Mouse (Mus musculus) erythroblast, embryonic 14.5 days (primary cell): ENCODE measurements at regions not wholly inside any gene's neighbourhood (a gene's known extent, or its start where the extent isn't known, plus 50 kb on each side); places are given as distances from the start of the nearest gene placed in this dataset.

Source experiments
- H3K27me3 ChIP-seq: 2 replicates; pipeline ENCODE4 v1.6.1; 2012; ENCODE audit warnings: inconsistent platforms; ENCODE audit not compliant: control insufficient read depth
- H3K36me3 ChIP-seq: 2 replicates; pipeline ENCODE4 v1.6.1; 2012; ENCODE audit warnings: mild to moderate bottlenecking, inconsistent platforms; ENCODE audit not compliant: control insufficient read depth
- H3K4me1 ChIP-seq: 2 replicates; pipeline ENCODE4 v1.6.1; 2012; ENCODE audit warnings: inconsistent platforms; ENCODE audit not compliant: control insufficient read depth
- H3K4me3 ChIP-seq: replicated peaks from 2 replicates; pipeline ENCODE3; 2012; ENCODE audit warnings: moderate library complexity, mild to moderate bottlenecking, inconsistent platforms
- H3K9me3 ChIP-seq: 2 replicates; pipeline ENCODE4 v1.6.1; 2012; ENCODE audit warnings: low read length, inconsistent platforms, mixed read lengths; ENCODE audit not compliant: control insufficient read depth
- GATA1 ChIP-seq: IDR thresholded peaks from 2 replicates; pipeline ENCODE4 v1.6.1; 2012; ENCODE audit warnings: low read length, inconsistent platforms, mixed read lengths
- TAL1 ChIP-seq: IDR thresholded peaks from 3 replicates; pipeline ENCODE4 v1.6.1; 2012; ENCODE audit warnings: low read length, inconsistent platforms, mixed read lengths

- Histone ChIP-seq H3K4me1 (peaks cover 33% of the 10 kb centered on the region), H3K9me3 (no peaks in the 10 kb centered on the region), H3K4me3 (no peak overlapping the region), H3K27me3 (no peaks in the 10 kb centered on the region), H3K36me3 (no peaks in the 10 kb centered on the region)
- TF ChIP-seq GATA1 (no peak), TAL1 (no peak)
Measured at GRCm38 (mm10) chr5:75363832-75364231, 210.9 kb upstream of the Kit start.

GRCm38 (mm10) chr5:75367282-75367681 is 207.4 kb upstream of the Kit start:
- no peak overlapping the region for H3K4me3 ChIP-seq
- H3K4me1 ChIP-seq, result peaks cover 27% of the 10 kb centered on the region
- H3K9me3 ChIP-seq, result peaks cover 4% of the 10 kb centered on the region
- no peak for TF ChIP-seq GATA1
- TF ChIP-seq TAL1, result no peak
- H3K27me3 ChIP-seq, result no peaks in the 10 kb centered on the region
- no peaks in the 10 kb centered on the region; the same call in 1 of the 2 replicates for H3K36me3 ChIP-seq

- TF ChIP-seq GATA1, result no peak
- no peak for TF ChIP-seq TAL1
- Histone ChIP-seq H3K9me3 (peaks cover 4% of the 10 kb centered on the region), H3K4me1 (peaks cover 17% of the 10 kb centered on the region), H3K36me3 (no peaks in the 10 kb centered on the region; the same call in 1 of the 2 replicates), H3K27me3 (no peaks in the 10 kb centered on the region), H3K4me3 (no peak overlapping the region)
Measured at GRCm38 (mm10) chr5:75368691-75369090, 206.0 kb upstream of the Kit start.

DNA sequence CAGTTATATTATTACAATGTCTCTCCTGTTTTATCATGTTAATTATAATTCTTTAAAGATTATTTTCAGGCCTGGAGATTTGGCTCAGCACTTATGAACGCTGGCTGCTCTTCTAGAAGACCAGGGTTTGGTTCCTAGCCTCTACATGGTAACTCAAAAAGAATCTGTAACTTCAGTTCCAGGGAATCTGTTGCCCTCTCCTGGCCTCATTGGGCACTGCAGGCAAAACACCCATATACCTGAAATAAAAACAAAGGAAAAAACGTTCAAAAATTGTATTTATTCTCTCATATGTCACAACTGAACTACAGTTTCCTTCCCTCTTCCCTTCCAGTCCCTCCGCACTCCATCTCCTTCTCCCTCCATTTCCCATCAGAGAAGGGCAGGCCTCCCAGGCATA is 201.9 kb upstream of the Kit start:
- peaks cover 4% of the 10 kb centered on the region for H3K9me3 ChIP-seq
- H3K36me3 ChIP-seq, result no peaks in the 10 kb centered on the region; the same call in 1 of the 2 replicates
- no peak overlapping the region for H3K4me3 ChIP-seq
- H3K27me3 ChIP-seq, result no peaks in the 10 kb centered on the region
- peaks cover 19% of the 10 kb centered on the region for H3K4me1 ChIP-seq
- TF ChIP-seq TAL1, result no peak
- TF ChIP-seq GATA1, result no peak

DNA sequence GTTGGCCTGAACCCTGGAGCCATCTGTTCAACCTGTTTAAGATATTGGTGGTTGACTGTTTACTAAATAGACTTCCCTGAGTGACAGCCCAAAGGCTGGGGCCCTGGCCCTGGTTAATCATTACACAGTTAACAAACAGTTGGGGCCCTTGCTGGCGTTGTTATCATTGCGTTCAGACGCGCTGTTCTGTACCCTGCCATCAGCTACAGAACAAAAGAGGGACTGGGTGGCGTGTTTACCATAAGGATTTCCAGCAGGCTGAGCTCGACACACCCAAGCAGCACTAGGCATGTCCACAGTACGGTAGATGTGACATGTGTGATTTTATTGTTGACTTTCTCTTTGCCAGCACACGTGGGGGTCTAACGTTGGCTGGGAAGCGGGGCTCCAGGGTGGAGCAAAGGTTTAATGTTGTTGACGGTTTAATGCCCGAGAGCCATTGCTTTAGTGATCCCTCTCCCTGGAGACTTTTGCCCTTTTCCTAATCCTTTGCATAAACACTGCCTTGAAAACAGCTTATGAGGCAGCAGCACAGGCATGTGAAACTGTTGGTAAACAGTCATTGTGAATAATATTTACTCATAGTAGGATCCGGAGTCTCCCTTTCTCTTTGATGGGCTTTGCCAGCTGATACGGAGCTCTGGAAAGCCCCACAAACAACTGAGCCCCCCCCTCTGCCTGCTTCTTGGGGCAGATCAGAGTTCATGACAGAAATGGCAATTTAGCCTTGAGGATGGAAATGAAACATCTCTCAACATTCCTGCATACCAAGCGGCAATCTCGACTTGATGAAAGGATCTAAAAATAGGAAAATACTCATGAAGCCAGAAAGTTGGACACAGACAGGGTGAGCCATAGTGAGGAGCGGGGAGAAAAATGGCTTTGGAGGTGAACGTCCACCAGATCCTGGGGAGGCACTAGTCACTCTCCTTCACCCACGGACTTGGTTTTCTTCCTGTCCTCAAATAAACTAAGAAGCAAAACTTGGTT is 197.1 kb upstream of the Kit start:
- Histone ChIP-seq H3K27me3 (no peaks in the 10 kb centered on the region), H3K4me3 (peak overlapping the region; percentile 15), H3K9me3 (no peaks in the 10 kb centered on the region), H3K36me3 (no peaks in the 10 kb centered on the region), H3K4me1 (peaks cover 28% of the 10 kb centered on the region)
- no peak for TF ChIP-seq GATA1
- TF ChIP-seq TAL1, result no peak

- peaks cover 28% of the 10 kb centered on the region for H3K4me1 ChIP-seq
- no peaks in the 10 kb centered on the region for H3K9me3 ChIP-seq
- no peak overlapping the region for H3K4me3 ChIP-seq
- TF ChIP-seq TAL1 (no peak), GATA1 (no peak)
- H3K36me3 ChIP-seq, result no peaks in the 10 kb centered on the region
- H3K27me3 ChIP-seq, result no peaks in the 10 kb centered on the region
Measured at GRCm38 (mm10) chr5:75378655-75379054, 196.1 kb upstream of the Kit start.

DNA sequence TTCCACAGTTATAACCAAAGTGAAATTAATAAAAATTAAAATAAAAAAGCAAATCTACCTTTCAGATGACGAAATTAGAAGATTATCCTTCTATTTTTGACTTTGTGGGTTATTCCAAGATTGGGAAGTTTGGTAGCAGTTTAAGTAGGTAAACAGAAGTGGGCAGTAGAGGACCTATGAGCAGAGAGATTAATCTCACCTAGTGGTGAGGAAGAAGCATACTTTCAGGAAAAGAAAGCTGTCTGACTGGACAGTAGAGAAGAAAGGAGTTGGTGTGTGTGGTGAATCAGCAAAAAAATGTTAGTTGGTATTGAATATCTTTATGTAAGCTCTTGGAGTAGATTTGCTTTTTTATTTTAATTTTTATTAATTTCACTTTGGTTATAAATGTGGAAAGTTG is 194.4 kb upstream of the Kit start:
- TF ChIP-seq TAL1, result no peak
- no peak for TF ChIP-seq GATA1
- Histone ChIP-seq H3K27me3 (no peaks in the 10 kb centered on the region), H3K4me1 (peaks cover 28% of the 10 kb centered on the region), H3K36me3 (no peaks in the 10 kb centered on the region), H3K9me3 (no peaks in the 10 kb centered on the region), H3K4me3 (no peak overlapping the region)

DNA sequence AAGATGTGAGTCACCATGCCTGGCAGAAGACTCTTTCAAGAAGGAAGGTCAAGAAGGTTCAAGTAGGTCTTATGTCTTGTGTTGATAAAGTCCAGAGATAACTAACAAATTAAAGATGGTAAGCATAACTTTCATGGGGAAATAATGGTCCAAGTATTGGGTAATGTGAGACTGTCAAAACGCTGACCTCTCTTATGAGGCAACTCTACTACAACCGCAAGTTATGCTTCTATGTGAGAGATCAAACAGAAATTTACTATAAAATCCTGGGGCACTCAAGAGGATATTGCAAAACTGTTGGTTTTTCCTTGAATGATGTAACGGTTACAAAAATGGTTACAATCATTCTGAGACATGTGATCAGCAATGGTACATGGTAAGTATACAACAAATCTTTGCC is 192.6 kb upstream of the Kit start:
- Histone ChIP-seq H3K36me3 (no peaks in the 10 kb centered on the region), H3K27me3 (no peaks in the 10 kb centered on the region), H3K4me1 (peaks cover 19% of the 10 kb centered on the region), H3K9me3 (no peaks in the 10 kb centered on the region), H3K4me3 (no peak overlapping the region)
- no peak for TF ChIP-seq GATA1
- no peak for TF ChIP-seq TAL1

- TF ChIP-seq TAL1 (no peak), GATA1 (no peak)
- peaks cover 5% of the 10 kb centered on the region for H3K4me1 ChIP-seq
- H3K27me3 ChIP-seq, result no peaks in the 10 kb centered on the region
- peak overlapping the region; percentile 34 for H3K4me3 ChIP-seq
- H3K36me3 ChIP-seq, result no peaks in the 10 kb centered on the region
- H3K9me3 ChIP-seq, result no peaks in the 10 kb centered on the region
Measured at GRCm38 (mm10) chr5:75387886-75388454, 186.7 kb upstream of the Kit start.
